ENCODE assay signal across 24 mouse cellular contexts in the genomic region with DNA sequence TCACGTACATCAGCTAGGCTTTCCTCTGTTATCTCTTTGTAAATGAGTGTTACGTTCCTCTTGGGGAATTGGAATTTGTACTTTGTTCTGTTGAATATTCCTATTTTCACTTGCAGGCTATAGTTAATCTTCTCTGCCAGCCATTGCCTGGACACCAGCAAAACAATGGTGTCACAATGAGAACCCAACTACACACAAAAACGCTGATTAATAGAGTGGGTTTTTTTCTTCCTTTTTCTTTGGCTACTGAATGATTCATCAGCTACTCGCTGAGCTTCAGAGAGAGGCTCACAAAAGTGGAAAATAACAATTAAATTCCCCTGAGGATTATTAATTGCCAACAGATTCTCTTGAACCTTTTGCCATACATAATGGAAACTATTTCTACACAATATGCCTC.
"Had no signal": no experiment of that assay in that cellular context is flagged by ENCODE, and none has a peak within 500 bp of the region (broad histone marks: within the 10 kb centered on the region; RNA-seq: fewer than 3 reads in every experiment).

No protein-coding gene starts in this region.

- DNase-seq: gastrocnemius, postnatal 14 days; gastrocnemius, postnatal 36 days; heart, adult 11 months; heart, adult 2 months; heart, postnatal 14 days; heart, postnatal 36 days; kidney, adult 11 months; kidney, adult 2 months; kidney, adult 9 months; kidney, postnatal 14 days; kidney, postnatal 36 days; left cerebral cortex, postnatal 4 days had no signal

- H3K4me1 ChIP-seq: kidney, embryonic 15.5 days; limb, embryonic 13.5 days; limb, embryonic 15.5 days; liver, embryonic 12.5 days had no signal

- H3K4me2 ChIP-seq: heart, embryonic 11.5 days; heart, embryonic 13.5 days; heart, embryonic 15.5 days; hindbrain, embryonic 13.5 days; kidney, embryonic 15.5 days; limb, embryonic 13.5 days; limb, embryonic 15.5 days; liver, embryonic 12.5 days had no signal

- H3K9me3 ChIP-seq: heart, embryonic 13.5 days; heart, embryonic 15.5 days; hindbrain, embryonic 13.5 days; kidney, embryonic 15.5 days; limb, embryonic 13.5 days; limb, embryonic 15.5 days; liver, embryonic 12.5 days had no signal

- H3K4me3 ChIP-seq: heart, adult 2 months; heart, embryonic 13.5 days; heart, embryonic 15.5 days; hindbrain, embryonic 13.5 days; kidney, embryonic 15.5 days; layer of hippocampus, adult 2 months; limb, embryonic 13.5 days; limb, embryonic 15.5 days; liver, embryonic 12.5 days had no signal

- H3K36me3 ChIP-seq: heart, embryonic 13.5 days; heart, embryonic 15.5 days; hindbrain, embryonic 13.5 days; kidney, embryonic 15.5 days; limb, embryonic 13.5 days; limb, embryonic 15.5 days; liver, embryonic 12.5 days had no signal

- H3K27me3 ChIP-seq: heart, embryonic 13.5 days; heart, embryonic 15.5 days; hindbrain, embryonic 13.5 days; kidney, embryonic 15.5 days; limb, embryonic 13.5 days; limb, embryonic 15.5 days; liver, embryonic 12.5 days had no signal

- H3K9ac ChIP-seq: heart, embryonic 13.5 days; heart, embryonic 15.5 days; hindbrain, embryonic 13.5 days; kidney, embryonic 15.5 days; limb, embryonic 13.5 days; limb, embryonic 15.5 days; liver, embryonic 12.5 days; liver, embryonic 14.5 days had no signal

- H3K27ac ChIP-seq: heart, adult 2 months; heart, embryonic 13.5 days; heart, embryonic 15.5 days; hindbrain, embryonic 13.5 days; kidney, embryonic 15.5 days; kidney, postnatal 0 days; layer of hippocampus, adult 2 months; limb, embryonic 13.5 days; limb, embryonic 15.5 days; liver, embryonic 12.5 days; liver, embryonic 14.5 days had no signal

- ATAC-seq: hindbrain, embryonic 16.5 days; liver, embryonic 12.5 days had no signal
